Mouse (Mus musculus): Measurements from ENCODE around the gene Nsun7.
A peak's percentile ranks its signal among the peaks of the same experiment; 100 is the strongest.
"Not testable (repeated sequence)": the region's sequence is repeated elsewhere in the genome, so short reads cannot be mapped to it uniquely, and the experiment has no call there.

The Nsun7 gene

GRCm38 (mm10) chr5:66259756-66260448, at the start of gene Nsun7:
TSS of gene Nsun7 (plus strand) at chr5:66259897.
- peak; percentile 76 for DNase-seq (ENCODE audit: low spot score)

GRCm38 (mm10) chr5:66214395-66214935, 45.2 kb upstream of the Nsun7 start:
- DNase-seq (ENCODE audit: low spot score) = no peak

DNA sequence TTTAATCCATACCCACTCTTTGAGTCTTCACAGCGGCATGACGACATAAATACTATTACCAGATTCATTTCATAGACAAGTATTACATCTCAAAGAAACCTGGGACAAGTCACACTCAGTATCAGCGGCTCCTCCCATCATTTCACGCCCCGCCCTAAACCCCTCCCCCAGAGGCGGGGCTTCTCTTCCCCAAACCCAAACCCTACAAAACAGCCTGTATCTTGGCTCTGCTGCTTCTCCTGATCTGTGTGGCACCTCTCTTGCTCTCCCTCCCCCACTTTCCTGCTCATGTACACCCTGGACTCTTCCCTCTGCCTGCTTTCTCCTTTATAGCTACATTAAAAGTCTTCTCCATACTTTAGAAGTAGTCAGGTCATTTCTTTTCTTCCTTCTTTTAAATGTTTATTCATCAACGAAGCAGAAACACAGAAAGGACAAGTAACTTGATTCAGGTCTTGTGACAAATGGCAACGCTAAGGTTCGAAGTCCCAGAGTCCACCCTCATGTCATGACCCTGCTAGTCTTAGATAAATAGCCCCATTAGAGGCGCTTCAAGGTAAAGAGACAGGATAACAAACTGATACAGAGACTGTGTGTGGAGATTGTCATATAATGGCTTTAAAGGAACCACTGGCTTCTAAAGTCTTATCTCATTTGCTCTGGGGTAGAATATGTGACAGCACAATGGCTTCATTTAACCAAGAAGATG, 44.0 kb upstream of the Nsun7 start:
- DNase-seq (ENCODE audit: low spot score) = no peak

DNA sequence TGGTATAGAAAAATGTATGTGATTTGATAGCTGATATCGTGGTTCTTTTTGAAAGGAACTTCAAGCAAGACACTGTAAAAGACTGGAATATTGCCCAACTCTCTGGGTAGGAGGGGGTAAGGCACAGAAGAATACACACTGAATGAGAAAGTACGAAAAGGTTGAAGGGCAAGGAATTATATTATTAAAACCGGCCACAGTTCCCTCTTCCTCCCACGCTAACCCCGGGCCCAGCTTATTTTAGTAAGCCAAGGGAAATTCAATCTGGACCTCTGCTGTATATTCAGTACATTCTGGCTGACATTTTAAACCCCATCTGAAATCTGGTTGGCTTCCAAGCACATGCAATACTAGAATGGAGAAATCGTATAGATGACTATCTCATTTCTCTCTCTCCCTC, 40.0 kb upstream of the Nsun7 start:
- no peak for DNase-seq (ENCODE audit: low spot score)

- DNase-seq (ENCODE audit: low spot score) = no peak
These were observed 39.1 kb upstream of the Nsun7 start for GRCm38 (mm10) chr5:66220620-66221019.

GRCm38 (mm10) chr5:66222916-66223315, 36.8 kb upstream of the Nsun7 start:
- DNase-seq (ENCODE audit: low spot score) = no peak

GRCm38 (mm10) chr5:66226526-66226925, 33.2 kb upstream of the Nsun7 start:
- no peak for DNase-seq (ENCODE audit: low spot score)

GRCm38 (mm10) chr5:66231660-66232269, 27.9 kb upstream of the Nsun7 start:
- DNase-seq (ENCODE audit: low spot score) = no peak

DNA sequence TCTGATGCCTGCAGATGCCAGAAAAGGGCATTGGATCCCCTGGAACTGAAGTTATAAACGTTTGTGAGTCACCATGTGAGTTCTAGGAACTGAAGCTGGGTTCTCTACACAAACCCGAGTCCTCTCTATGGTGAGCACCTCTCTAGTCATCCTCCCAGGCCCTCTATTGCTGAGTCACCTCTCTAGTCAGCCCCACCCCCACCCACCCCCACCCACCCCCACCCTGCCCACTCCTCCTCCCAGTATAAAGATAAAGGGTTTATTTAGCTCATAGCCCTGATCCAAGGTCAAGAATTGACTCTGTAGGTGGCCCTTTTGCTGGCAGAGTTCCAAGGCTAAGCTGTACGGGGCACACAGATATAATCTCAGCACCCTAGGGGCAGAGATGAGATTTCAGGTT, 27.2 kb upstream of the Nsun7 start:
- no peak for DNase-seq (ENCODE audit: low spot score)

- no peak for DNase-seq (ENCODE audit: low spot score)
These were observed 17.8 kb upstream of the Nsun7 start for GRCm38 (mm10) chr5:66241894-66242293.

- no peak for DNase-seq (ENCODE audit: low spot score)
These were observed 16.2 kb upstream of the Nsun7 start for GRCm38 (mm10) chr5:66243467-66243866.

- no peak for DNase-seq (ENCODE audit: low spot score)
These were observed 15.5 kb upstream of the Nsun7 start for GRCm38 (mm10) chr5:66244043-66244660.

DNA sequence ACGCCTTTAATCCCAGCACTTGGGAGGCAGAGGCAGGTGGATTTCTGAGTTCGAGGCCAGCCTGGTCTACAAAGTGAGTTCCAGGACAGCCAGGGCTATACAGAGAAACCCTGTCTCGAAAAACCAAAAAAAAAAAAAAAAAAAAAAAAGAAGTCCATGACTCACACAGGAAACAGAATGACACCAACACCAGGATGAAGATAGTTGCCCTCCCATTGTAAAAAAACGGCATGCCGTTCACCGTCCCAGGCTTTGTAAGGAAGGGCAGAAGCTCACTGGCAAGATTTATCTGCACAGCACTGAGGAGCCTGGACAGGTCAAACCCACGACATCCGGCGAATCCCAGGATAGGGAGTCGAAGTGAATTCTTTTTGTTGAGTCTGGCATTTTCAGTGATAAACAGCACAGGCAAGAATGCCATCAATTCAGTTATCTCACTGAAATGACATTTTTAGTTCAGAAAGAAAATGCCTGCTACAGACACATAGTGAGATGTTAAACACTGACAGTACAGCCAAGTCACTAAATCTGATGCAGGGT, 13.7 kb upstream of the Nsun7 start:
- no peak for DNase-seq (ENCODE audit: low spot score)

DNA sequence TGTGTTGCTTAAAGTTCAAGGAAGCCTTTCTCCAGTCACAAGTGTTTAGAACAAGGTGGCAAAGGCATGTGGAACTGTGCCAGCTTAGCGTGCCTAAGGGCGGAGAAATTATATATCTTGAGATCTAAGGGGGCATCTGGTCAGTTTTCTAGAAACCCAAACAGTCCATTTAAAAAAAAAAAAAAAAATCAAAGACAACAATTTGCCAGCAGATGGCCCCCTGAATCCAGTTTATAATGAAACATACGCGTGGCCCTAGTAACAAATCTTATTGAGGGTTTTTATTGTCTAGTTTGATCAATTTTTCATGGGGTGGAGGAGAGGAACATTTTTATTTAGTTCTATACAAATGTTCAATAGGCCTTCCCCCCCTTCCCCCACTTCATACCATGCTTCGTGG, 6.5 kb upstream of the Nsun7 start:
- DNase-seq (ENCODE audit: low spot score) = peak; percentile 41

GRCm38 (mm10) chr5:66255044-66255443, 4.7 kb upstream of the Nsun7 start:
- no peak for DNase-seq (ENCODE audit: low spot score)

DNA sequence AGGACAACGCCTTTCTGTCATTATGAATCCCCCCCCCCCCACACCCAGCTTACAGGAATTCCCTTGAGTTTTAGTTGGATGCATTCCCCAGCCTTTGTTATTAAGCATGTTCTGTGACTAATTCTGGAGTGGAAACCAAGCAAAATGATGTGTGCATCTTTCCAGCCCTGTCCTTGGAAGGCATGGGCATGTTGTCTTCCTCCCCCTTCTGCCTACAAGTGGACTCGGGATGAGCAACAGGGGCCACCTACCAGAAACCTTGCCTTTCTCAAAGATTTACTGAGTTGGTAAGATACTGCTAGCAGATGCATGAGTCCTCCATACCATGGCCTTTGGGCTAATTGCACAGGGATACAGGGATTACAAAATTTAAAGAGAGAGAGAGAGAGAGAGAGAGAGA, 697 bp upstream of the Nsun7 start:
- DNase-seq (ENCODE audit: low spot score) = no peak

GRCm38 (mm10) chr5:66259431-66259755, 304 bp upstream of the Nsun7 start:
- not testable (repeated sequence) for DNase-seq (ENCODE audit: low spot score)

DNA sequence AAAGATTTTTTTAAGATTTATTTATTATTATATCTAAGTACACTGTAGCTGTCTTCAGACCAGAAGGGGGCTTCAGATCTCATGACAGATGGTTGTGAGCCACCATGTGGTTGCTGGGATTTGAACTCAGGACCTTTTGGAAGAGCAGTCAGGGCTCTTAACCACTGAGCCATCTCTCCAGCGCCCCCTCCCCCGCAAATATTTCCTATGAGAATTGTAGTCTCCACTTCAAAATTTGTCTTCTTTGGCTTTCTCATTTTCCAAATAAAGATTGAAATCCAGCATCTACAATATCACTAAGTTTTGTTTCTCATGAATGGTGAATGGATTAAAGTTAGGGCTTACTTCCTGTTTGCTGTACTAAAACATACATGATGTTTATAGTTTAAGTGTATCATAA, 2.8 kb downstream of the Nsun7 start:
- no peak for DNase-seq (ENCODE audit: low spot score)

DNA sequence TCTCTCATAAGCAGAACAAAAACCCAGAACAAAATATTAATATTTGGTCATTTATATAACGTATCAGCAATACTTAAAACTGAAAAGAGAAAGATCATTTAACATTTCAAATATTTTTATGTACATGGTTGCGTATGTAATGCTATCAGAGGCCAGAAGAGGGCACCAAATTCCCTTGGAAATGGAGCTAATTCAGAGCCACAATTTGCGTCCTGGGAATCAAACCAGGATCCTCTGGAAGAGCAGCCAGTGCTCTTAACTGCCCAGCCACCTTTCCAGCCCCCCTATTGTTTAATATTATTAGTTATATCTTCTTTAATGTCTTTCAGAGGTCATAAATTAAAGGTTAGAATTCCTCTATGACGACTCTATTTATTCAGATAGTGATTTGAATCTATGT, 3.7 kb downstream of the Nsun7 start:
- peak; percentile 42 for DNase-seq (ENCODE audit: low spot score)

GRCm38 (mm10) chr5:66269616-66270015, 9.9 kb downstream of the Nsun7 start:
- peak; percentile 19 for DNase-seq (ENCODE audit: low spot score)

DNA sequence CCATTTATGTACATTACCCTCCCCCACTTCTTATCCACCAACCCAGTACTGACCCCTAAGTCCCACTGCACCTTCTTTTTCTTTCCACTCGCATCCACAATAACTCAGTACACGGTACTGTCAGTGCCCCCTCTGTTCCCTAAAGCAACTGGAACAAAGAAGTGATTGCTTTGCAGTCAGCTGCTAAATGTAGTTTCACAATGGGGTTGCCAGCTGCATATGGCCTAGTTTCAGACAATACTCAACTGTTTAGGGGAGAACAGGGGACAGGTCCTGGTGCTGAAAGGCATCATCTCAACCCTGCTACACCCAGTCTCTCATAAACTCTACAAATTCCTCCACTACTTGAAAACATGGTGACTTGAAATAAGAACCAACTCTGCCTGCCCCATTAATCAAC, 11.4 kb downstream of the Nsun7 start:
- no peak for DNase-seq (ENCODE audit: low spot score)

DNA sequence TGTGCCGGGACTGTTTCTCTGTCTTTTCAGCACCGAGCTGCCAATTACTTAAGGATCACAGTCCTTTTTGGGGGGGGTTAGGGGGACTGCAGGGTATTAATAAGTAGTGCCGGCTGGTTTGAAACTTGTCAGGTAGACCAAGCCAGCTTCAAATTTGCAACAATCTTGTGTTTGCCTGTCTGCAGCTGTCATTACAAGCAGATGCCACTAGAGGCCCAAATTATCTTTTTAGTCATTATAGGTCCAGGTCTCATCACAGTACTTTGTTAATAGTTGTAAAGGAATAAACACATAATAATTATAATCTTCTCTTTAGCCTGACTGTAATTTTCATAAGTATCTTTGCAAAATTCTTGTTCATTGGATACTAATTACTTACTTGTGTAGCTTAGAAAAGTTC, 14.7 kb downstream of the Nsun7 start:
- no peak for DNase-seq (ENCODE audit: low spot score)

- DNase-seq (ENCODE audit: low spot score) = no peak
These were observed 20.0 kb downstream of the Nsun7 start for GRCm38 (mm10) chr5:66279650-66280049.

Data from MN1 (cell line).